Mouse (Mus musculus): Measurements from ENCODE around the gene Gm20897.
"Not testable (repeated sequence)": the region's sequence is repeated elsewhere in the genome, so short reads cannot be mapped to it uniquely, and the experiment has no call there.

The Gm20897 gene

GRCm38 (mm10) chrY:38502138-38502537 lies at the start of gene Gm20897:
TSS of gene Gm20897 (minus strand) at chrY:38502238.
- not testable (repeated sequence) for DNase-seq
